Mouse (Mus musculus): Measurements from ENCODE around the gene Grin2a.

Gene Grin2a

DNA sequence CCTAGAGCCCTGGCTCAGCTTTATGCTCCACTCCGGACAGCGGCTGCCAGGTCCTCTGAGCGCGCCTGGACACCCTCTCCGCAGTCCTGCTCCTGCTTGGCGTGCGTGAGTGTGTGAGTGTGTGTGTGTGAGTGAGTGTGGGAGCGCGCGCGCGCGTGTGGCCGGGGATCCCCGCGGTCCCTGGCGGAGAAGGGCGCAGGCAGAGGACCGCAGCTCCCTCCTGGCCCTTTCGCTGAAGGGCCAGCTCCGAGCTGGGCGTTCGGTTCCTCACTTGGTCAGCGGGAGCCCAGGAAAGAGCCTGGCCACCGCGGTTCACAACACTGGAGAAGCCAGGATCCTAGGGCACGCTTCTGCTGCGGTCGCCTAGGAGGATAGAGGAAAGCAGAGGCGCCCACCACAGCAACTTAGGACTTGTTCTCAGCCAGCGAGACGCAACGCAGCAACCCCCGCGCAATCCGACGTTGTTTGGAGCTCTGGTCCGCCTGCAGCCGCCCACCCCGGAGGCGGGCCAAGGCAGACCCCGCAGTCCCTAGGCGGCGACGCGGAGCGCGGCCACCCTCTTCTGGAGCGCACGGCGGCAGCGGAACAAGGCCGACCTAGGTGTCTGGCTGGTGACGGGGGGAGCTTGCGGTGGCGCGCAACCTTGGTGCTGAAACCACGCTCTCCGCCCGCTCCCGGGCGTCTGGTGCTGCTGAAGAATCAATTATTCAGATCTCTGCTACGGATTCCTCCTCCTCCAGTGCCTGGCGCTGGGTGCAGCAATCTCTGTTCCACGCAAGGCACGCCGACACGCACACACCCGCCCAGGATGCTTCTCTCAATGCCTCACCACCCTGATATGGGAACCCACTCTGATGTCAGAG, at the start of gene Grin2a:
Gene Grin2a, minus strand, starts transcription at position 610 of the 863 bp plus-strand sequence.
- DNase-seq (ENCODE audit: low spot score) = peak; percentile 67

DNA sequence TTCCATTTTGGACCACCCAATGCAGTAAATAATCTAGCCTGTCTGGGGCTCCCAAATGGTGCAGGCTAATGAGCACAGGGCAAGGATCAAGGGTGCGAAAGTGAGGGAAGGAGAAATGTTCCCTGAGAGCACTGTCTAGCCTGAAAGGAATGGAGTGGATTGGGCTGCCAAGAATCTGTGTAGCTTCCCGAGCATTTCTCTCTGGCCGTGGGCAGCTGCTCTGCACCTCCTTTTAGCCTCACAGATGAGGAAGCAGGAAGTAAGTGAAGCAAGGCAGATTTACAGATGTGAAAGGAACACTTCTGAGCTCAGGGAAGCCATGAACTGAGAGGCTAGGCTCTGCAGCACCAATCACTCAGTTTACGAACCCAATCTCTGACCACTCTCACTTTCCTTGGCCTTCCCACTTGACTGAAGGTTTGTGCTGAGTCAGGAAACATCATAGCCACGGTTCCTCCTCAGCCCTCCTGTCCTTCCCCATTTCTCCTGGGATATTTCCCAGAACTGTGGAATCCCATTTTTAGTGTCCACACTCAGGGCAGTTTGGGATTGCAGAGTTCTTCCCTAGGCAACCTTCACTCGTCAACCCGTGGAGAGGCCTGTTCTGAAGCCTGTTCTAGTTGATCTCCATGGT, 40.3 kb upstream of the Grin2a start:
- DNase-seq (ENCODE audit: low spot score) = no peak

- peak; percentile 69 for DNase-seq (ENCODE audit: low spot score)
Measured at GRCm38 (mm10) chr16:10033416-10033979, 38.1 kb upstream of the Grin2a start.

DNA sequence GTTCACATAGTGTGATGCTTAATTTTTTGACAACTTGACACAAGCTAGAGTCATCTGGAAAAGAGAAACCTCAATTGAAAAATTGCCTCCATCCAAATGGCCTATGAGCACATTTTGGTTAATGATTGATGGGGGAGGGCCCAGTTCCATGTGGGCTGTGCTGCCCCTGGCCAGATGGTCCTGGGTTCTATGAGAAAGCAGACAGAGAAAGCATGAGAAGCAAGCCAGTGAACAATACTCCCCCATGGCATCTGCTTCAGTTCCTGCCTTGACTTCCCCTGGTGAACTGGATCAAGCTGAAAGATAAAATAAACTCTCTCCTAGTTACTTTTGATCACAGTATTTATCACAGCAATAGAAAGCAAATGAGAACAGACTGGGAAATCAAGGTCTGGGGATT, 36.5 kb upstream of the Grin2a start:
- DNase-seq (ENCODE audit: low spot score) = no peak

DNA sequence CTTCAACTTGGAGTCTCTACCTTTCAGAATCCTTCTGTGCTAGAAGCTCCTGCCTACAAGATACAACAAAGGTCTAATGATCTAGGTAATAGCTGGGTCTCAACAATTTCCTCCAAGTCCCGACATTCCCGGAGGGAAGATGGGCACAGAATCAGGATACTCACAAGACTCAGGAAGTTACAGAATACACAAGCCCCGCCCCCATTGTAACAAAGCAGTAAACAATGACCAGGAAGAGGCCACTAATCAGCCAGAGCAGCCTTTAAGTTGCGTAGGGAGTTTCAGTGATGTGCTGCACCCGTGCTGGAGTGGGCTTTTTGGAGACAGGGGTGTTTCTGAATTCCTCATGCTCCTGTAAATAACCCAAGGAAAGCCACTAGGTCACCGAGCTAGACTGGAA, 31.4 kb upstream of the Grin2a start:
- DNase-seq (ENCODE audit: low spot score) = no peak

DNA sequence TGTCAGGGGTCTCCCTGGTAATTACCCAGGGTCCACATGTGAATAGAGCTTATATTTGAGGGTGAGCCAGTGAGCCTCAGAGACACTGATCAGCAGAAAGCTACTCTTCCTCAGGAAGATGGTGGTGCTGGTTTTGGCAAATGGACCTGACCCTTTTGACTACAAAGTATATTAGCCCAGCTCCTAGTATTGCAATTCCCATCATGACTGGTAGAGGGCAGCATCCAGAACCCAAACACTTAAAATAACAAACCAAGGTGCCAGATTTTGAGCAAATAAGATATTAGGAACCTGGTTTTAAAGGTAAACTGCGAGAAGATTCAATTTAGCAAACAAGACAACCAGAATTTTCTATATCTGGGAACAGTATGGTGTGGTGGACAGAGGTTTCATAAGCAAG, 14.4 kb upstream of the Grin2a start:
- DNase-seq (ENCODE audit: low spot score) = no peak

- no peak for DNase-seq (ENCODE audit: low spot score)
Measured at GRCm38 (mm10) chr16:10005606-10006005, 10.2 kb upstream of the Grin2a start.

DNA sequence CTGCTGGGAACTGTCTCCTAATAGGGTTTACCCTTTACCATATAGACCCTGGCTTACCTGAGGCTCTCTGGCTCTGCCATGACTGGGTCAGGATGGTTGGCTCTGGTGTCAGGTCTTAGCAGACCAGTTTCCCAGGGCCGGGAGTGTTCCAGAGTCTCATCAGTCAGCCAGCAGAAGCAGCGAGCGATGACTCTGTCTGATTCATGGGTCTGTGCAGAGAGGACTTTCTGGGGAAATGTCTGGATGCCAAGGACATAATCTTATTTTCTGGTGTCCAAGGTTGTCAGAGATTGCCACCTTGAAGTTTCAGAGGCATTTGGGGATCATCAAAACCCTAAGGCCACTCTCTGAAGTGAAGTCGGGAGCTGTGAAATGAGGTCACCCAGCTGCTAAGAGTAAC, 8.7 kb upstream of the Grin2a start:
- DNase-seq (ENCODE audit: low spot score) = no peak

DNA sequence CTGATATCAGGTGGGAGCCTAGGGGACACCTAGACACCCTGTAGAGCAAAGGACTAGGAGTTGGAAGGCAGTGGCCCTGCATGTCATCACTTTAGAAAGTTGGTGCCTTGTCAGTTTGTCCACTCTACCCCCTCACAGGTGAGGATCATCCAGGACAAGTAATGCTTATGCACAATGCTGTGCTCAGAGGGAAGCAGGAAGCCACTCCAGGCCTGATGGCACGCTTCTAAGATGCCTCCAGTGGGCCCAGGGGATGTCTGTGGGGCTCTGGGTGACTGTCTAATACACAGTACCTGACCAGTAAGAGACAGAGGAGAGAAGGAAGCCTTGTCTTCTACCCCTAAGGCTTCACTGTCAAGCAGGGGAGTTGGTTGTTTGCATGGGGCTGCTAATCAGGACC, 7.6 kb upstream of the Grin2a start:
- DNase-seq (ENCODE audit: low spot score) = no peak

GRCm38 (mm10) chr16:10001601-10002000, 6.2 kb upstream of the Grin2a start:
- no peak for DNase-seq (ENCODE audit: low spot score)

- no peak for DNase-seq (ENCODE audit: low spot score)
Measured at GRCm38 (mm10) chr16:9999926-10000325, 4.6 kb upstream of the Grin2a start.

DNA sequence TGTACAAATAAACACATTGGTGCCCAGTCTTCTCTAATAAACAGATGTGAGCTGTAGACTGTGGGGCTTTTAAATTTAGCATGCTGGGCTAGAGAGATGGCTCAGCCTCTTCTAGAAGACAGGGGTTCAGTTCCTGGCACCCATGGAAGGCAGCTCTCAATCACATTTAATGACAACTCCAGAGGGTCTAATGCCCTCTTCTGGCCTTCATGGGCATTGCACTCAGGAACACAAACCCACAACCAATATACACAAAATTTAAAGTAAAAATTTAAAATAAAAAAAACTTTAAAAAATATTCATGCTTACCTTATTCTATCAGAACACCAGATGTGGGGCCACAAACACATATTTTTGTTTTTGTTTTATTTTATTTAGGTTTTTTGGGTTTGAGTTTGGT, 2.6 kb upstream of the Grin2a start:
- no peak for DNase-seq (ENCODE audit: low spot score)

DNA sequence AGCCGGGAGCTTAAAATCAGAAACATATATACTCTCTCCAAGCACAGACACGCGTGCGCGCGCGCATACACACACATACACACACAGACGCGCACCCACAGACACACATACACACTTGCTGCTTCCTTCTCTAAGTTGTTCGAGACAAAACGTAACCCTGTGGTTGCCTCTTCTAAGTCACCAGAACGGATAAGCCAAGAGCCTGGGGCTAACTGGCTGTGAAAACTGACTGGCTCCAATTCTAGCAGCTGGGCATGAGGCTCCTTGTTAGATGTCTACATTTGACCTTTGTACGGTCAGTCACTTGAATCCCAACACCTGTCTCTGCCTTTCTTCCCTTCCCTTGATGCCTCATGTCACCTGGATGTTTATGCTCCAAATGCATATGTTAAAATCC, 452 bp upstream of the Grin2a start:
- no peak for DNase-seq (ENCODE audit: low spot score)

DNA sequence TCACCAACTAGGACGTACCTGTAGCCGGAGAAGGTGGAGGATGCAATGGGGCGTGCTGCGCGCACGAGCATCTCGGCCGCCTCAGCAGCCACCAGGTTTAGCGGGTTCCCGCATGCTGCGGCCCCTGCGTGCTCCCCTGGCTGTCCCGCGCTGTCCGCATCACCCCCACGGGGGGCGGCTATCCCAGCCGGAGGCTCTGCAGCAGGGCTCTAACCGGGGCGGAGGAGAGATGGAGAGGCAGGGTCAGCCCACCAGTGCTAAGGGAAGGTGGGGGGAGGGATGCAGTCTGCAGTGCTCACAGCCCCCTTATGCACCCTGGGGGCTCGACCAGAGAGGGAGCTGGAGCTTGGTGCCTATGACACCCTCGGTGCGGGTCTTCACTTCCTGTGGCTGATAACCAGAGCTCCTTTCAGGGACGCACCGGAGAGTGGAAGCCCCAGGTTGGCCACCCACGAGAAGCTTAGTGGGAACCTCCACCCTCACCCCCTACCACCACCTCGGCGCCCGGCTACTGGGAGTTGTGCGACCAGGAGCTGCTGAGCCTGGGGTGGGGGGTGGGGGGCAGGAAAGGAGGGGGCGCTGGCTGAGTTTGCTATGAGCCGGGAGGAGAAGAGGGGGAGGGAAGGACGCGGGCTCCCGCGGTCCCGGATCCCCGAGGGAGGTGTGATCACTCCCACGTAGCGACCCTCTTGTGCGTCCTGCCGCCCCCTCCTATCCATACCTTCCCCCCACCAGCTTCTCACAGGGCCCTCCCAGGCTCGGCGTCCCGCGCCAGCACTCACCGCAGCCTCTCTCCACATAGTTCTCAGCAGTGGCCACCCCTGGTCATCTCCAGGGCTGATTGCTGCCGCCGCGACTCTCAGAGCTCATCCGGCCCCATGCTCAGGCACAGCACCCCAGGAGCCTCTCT, 1.1 kb downstream of the Grin2a start:
- no peak for DNase-seq (ENCODE audit: low spot score)

GRCm38 (mm10) chr16:9993255-9994040, 1.9 kb downstream of the Grin2a start:
- peak; percentile 78 for DNase-seq (ENCODE audit: low spot score)

DNA sequence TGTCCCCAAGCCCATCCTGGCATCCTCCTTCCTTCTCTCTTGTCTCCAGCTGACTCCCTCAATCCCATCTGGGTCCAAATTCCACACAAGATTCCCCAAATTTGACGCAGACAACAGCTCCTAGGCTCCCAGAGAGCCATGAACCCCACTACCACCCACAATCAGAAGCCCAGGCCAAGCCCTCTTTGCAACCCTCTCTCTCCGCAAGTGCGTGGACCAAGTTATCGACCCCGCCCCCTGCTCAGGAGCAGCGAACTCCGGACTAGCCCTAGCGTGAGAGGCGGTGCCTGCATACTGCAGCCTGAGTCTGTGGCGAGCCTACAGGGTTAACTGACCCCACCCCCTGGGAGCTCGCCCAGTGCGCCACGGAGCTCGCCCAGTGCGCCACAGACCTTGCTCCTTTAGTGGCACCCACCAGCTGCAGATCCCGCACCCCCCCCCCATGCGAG, 2.6 kb downstream of the Grin2a start:
- no peak for DNase-seq (ENCODE audit: low spot score)

DNA sequence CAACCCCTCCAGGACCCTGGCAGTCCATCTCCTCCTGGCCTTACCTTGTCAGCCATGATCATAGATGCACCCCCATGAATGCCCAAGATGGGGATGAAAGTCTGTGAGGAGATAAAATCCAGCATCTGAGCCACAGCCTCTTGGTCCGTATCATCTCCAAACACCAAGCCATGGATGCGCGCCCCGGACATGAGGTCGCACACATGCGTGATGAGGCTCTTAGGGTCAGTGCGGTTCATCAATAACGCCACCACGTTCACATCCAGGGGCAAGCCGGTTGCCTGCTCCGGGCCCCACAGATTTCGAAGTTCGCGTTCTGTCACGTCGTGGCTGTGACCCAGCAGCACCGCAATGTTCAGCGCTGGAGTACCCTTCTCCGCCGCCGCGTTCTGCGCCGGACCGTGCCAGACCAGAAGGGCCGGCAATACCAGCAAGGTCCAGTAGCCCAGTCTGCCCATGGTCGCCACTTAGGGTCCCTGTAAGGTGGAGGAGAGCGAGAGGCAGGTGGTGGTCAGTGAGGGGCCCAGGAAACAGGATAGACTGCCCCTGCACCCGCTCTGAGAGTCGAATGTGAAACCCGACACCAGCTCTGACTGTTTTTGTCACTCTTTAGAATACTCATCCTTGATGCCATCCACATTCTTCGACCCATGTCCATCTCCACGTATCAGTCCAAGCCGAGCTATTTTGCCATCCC, 3.1 kb downstream of the Grin2a start:
- no peak for DNase-seq (ENCODE audit: low spot score)

- no peak for DNase-seq (ENCODE audit: low spot score)
Measured at GRCm38 (mm10) chr16:9985041-9985440, 10.3 kb downstream of the Grin2a start.

DNA sequence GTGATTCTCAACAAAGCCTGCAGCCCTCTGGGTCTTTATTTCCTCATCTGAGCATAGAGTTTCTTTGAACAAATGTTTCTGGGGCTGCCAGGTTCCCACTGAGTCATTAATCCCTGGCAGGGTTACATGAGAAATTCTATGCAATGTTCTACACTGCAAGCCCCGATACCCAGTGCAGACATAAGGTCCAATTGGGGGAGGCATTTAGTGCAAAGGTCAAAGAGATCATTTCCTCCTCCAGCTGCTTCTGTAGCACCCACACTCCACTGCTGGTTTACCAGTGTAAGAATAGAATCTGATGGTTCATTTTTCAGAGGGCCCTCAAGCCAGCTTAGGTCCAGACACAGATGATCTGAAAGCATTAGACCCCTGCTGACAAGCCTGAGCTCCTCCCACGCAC, 14.7 kb downstream of the Grin2a start:
- no peak for DNase-seq (ENCODE audit: low spot score)

DNA sequence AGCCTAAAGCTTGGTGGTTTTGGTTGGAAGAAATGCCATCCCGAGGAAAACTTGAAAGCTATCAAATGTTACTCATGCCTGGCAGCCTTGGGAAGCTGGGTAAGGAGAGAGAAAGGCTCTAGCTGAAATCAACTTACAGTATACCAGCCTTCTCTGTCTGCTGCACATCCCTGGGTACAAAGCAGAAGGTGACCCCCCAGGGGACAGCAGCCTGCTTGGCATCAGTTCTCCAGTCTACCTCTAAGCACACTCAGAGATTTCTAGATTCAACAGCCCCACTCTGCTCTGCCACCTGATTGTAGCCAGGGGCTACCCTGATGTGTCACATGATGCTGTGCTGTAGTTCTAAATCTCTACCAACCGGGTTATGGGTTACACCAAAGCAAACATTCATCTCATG, 17.2 kb downstream of the Grin2a start:
- no peak for DNase-seq (ENCODE audit: low spot score)

- DNase-seq (ENCODE audit: low spot score) = no peak
Measured at GRCm38 (mm10) chr16:9972705-9973104, 22.7 kb downstream of the Grin2a start.
